Mouse (Mus musculus) forebrain, embryonic 15.5 days (tissue): ENCODE data around the gene Prss2. TPM values are rescaled to one million over a fixed set of nuclear protein-coding genes. Genes with fewer than 3 reads are reported as not detected.
"Not testable (repeated sequence)": the region's sequence is repeated elsewhere in the genome, so short reads cannot be mapped to it uniquely, and the experiment has no call there.

Experiments
- ATAC-seq: fragments of 200-750 bp; cut with Nextera tagmentation; replicated peaks from 2 replicates; pipeline ENCODE4 v1.8.0; 2017; ENCODE audit warnings: mild to moderate bottlenecking, moderate TSS enrichment, moderate library complexity
- H3K27ac ChIP-seq: fragments of 300-500 bp; sonication (generic); replicated peaks from 2 replicates; pipeline ENCODE4 v1.5.1; 2015; ENCODE audit warnings: mild to moderate bottlenecking, inconsistent platforms
- H3K27me3 ChIP-seq: fragments of 300-500 bp; sonication (generic); 2 replicates; pipeline ENCODE4 v1.6.1; 2015; ENCODE audit warnings: inconsistent platforms
- H3K36me3 ChIP-seq: fragments of 300-500 bp; sonication (generic); 2 replicates; pipeline ENCODE4 v1.6.1; 2015; ENCODE audit warnings: mild to moderate bottlenecking, inconsistent platforms
- H3K4me1 ChIP-seq: fragments of 300-500 bp; sonication (generic); 2 replicates; pipeline ENCODE4 v1.6.1; 2015; ENCODE audit warnings: inconsistent platforms
- H3K4me2 ChIP-seq: fragments of 300-500 bp; sonication (generic); replicated peaks from 2 replicates; pipeline ENCODE4 v1.6.1; 2015; ENCODE audit warnings: mild to moderate bottlenecking, inconsistent platforms
- H3K4me3 ChIP-seq: fragments of 300-500 bp; sonication (generic); 2 replicates; pipeline ENCODE4 v1.5.1; 2015; ENCODE audit warnings: mild to moderate bottlenecking, inconsistent platforms
- H3K9ac ChIP-seq: fragments of 300-500 bp; sonication (generic); replicated peaks from 2 replicates; pipeline ENCODE4 v1.6.1; 2015; ENCODE audit warnings: mild to moderate bottlenecking, inconsistent platforms
- H3K9me3 ChIP-seq: fragments of 300-500 bp; sonication (generic); 2 replicates; pipeline ENCODE4 v1.6.1; 2016; ENCODE audit warnings: inconsistent platforms
- WGBS: fragments of 180-500 bp; shearing (Covaris S2); methylation state at CpG from one replicate; pipeline ENCODE4 v1.1.7; 2015; ENCODE audit warnings: mixed read lengths; 5-methylcytosine and 5-hydroxymethylcytosine counted together
- polyA plus RNA-seq: library from polyadenylated mRNA; unstranded; fragments of >200 nt; fragmentation: Nextera tagmentation; extraction: Ambion mirVana; gene quantifications from 2 replicates; pipeline ENCODE4 v1.2.1, GENCODE M21; 2015

The Prss2 gene
- not detected in 2 replicates for polyA plus RNA-seq

GRCm38 (mm10) chr6:41521487-41521886 lies at the start of gene Prss2:
Gene Prss2 (plus strand): TSS chr6:41521787.
- Histone ChIP-seq H3K4me3 (no peak within 1 kb of the TSS), H3K27ac (no peak within 1 kb of the TSS), H3K4me2 (no peak within 1 kb of the TSS), H3K27me3 (no peaks in the 10 kb centered on the region), H3K4me1 (no peaks in the 10 kb centered on the region), H3K9ac (no peak within 1 kb of the TSS), H3K9me3 (no peaks in the 10 kb centered on the region), H3K36me3 (no peaks in the 10 kb centered on the region)
- ATAC-seq, result no peak
- WGBS, result 85% methylated on average over 1 of the region's 1 CpGs

GRCm38 (mm10) chr6:41499374-41499773 lies 22.2 kb upstream of the Prss2 start:
- Histone ChIP-seq H3K27me3 (no peaks in the 10 kb centered on the region), H3K9ac (no peak overlapping the region), H3K9me3 (no peaks in the 10 kb centered on the region), H3K4me1 (no peaks in the 10 kb centered on the region), H3K27ac (no peak overlapping the region), H3K4me2 (no peak overlapping the region), H3K36me3 (no peaks in the 10 kb centered on the region), H3K4me3 (no peak overlapping the region)
- WGBS, result 88% methylated on average over 3 of the region's 3 CpGs
- ATAC-seq, result no peak

DNA sequence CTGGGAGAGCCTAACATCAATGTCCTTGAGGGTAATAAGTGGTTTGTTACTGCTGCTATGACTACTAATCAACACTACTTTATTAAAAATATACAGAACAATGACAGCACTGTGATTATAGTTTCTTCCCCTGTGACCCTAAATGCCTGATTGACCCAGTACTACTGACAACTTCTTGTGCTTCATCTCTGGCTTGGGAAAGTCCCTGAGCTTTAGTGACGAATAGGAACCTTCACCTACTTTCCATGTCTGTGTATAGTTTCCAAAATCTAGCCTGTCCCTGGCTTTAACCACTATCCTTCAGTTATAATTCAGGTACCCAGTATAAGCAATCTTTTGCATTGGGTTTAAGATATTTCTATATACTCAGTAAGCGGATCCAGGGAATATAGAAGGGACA lies 16.7 kb upstream of the Prss2 start:
- Histone ChIP-seq H3K9me3 (no peaks in the 10 kb centered on the region), H3K9ac (no peak overlapping the region), H3K4me2 (no peak overlapping the region), H3K27me3 (no peaks in the 10 kb centered on the region), H3K36me3 (no peaks in the 10 kb centered on the region), H3K27ac (no peak overlapping the region), H3K4me3 (no peak overlapping the region), H3K4me1 (no peaks in the 10 kb centered on the region)
- ATAC-seq, result no peak
- 87% methylated on average over 2 of the region's 2 CpGs for WGBS

GRCm38 (mm10) chr6:41505323-41505722 lies 16.3 kb upstream of the Prss2 start:
- no peaks in the 10 kb centered on the region for H3K36me3 ChIP-seq
- no peak overlapping the region for H3K9ac ChIP-seq
- H3K9me3 ChIP-seq, result no peaks in the 10 kb centered on the region
- 79% methylated on average over 6 of the region's 6 CpGs for WGBS
- no peak for ATAC-seq
- no peak overlapping the region for H3K27ac ChIP-seq
- no peak overlapping the region for H3K4me3 ChIP-seq
- no peaks in the 10 kb centered on the region for H3K27me3 ChIP-seq
- no peak overlapping the region for H3K4me2 ChIP-seq
- no peaks in the 10 kb centered on the region for H3K4me1 ChIP-seq

- Histone ChIP-seq H3K27ac (no peak overlapping the region), H3K36me3 (no peaks in the 10 kb centered on the region), H3K4me1 (no peaks in the 10 kb centered on the region), H3K4me3 (no peak overlapping the region), H3K4me2 (no peak overlapping the region), H3K27me3 (no peaks in the 10 kb centered on the region), H3K9ac (no peak overlapping the region), H3K9me3 (no peaks in the 10 kb centered on the region)
- WGBS, result 81% methylated on average over 6 of the region's 6 CpGs
- no peak for ATAC-seq
These were observed 3.5 kb upstream of the Prss2 start for GRCm38 (mm10) chr6:41518017-41518524.

DNA sequence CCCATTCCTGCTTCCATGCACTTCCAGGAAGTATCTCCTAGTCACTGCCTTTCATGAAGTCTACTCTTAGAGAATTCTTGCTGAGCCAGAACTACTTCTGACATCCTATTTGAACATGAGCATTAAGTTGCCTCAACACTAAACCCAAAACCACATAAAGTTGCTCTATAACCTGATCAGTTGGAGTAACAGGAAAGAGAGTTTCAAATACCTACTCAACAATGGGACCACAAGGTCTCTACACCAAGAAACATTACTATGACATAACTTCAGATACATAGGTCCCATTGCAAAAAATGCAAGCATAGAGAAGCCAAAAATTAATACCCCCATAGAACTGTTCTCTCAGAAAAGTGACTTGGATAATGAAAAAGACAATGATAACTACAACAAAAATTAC lies 4.9 kb downstream of the Prss2 start:
- Histone ChIP-seq H3K4me2 (no peak overlapping the region), H3K27me3 (no peaks in the 10 kb centered on the region), H3K4me3 (no peak overlapping the region), H3K27ac (no peak overlapping the region), H3K9me3 (no peaks in the 10 kb centered on the region), H3K4me1 (no peaks in the 10 kb centered on the region), H3K36me3 (no peaks in the 10 kb centered on the region), H3K9ac (no peak overlapping the region)
- no peak for ATAC-seq

GRCm38 (mm10) chr6:41527402-41527801 lies 5.8 kb downstream of the Prss2 start:
- no peak overlapping the region for H3K9ac ChIP-seq
- 94% methylated on average over 1 of the region's 1 CpGs for WGBS
- ATAC-seq, result no peak
- H3K27me3 ChIP-seq, result no peaks in the 10 kb centered on the region
- no peaks in the 10 kb centered on the region for H3K36me3 ChIP-seq
- no peak overlapping the region for H3K4me2 ChIP-seq
- H3K4me3 ChIP-seq, result no peak overlapping the region
- H3K4me1 ChIP-seq, result no peaks in the 10 kb centered on the region
- H3K27ac ChIP-seq, result no peak overlapping the region
- no peaks in the 10 kb centered on the region for H3K9me3 ChIP-seq

DNA sequence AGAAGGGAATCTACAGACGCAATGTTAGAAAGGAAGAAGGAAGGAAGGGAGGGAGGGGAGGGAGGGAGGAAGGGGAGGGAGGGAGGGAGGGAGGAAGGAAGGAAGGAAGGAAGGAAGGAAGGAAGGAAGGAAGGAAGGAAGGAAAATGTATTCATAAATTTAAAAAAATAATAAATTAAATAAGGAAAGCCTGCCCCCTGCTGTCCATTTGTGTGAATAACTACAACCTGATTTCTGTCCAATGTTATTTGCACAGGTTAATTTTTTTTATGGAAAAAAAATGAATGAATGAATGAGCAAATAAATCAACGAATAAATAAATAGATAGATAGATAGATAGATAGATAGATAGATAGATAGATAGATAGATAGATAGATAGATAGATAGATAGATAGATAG lies 8.4 kb downstream of the Prss2 start:
- H3K4me1 ChIP-seq, H3K4me3 ChIP-seq, H3K4me2 ChIP-seq, H3K27me3 ChIP-seq, H3K36me3 ChIP-seq, H3K27ac ChIP-seq, H3K9me3 ChIP-seq, H3K9ac ChIP-seq, ATAC-seq: not testable (repeated sequence)
- 9% methylated on average over 1 of the region's 2 CpGs for WGBS

GRCm38 (mm10) chr6:41532181-41532580 lies 10.6 kb downstream of the Prss2 start:
- Histone ChIP-seq H3K36me3 (no peaks in the 10 kb centered on the region), H3K9ac (no peak overlapping the region), H3K4me2 (no peak overlapping the region), H3K27me3 (no peaks in the 10 kb centered on the region), H3K9me3 (no peaks in the 10 kb centered on the region), H3K27ac (no peak overlapping the region), H3K4me1 (no peaks in the 10 kb centered on the region), H3K4me3 (no peak overlapping the region)
- 82% methylated on average over 4 of the region's 4 CpGs for WGBS
- ATAC-seq, result no peak

- H3K9me3 ChIP-seq, result no peaks in the 10 kb centered on the region
- no peak for ATAC-seq
- no peaks in the 10 kb centered on the region for H3K36me3 ChIP-seq
- no peak overlapping the region for H3K4me3 ChIP-seq
- no peak overlapping the region for H3K9ac ChIP-seq
- no peaks in the 10 kb centered on the region for H3K4me1 ChIP-seq
- no peaks in the 10 kb centered on the region for H3K27me3 ChIP-seq
- H3K4me2 ChIP-seq, result no peak overlapping the region
- H3K27ac ChIP-seq, result no peak overlapping the region
- 87% methylated on average over 8 of the region's 8 CpGs for WGBS
These were observed 11.2 kb downstream of the Prss2 start for GRCm38 (mm10) chr6:41532687-41533284.

GRCm38 (mm10) chr6:41537376-41537775 lies 15.8 kb downstream of the Prss2 start:
- no peak overlapping the region for H3K27ac ChIP-seq
- H3K9ac ChIP-seq, result no peak overlapping the region
- no peaks in the 10 kb centered on the region for H3K9me3 ChIP-seq
- no peak for ATAC-seq
- no peaks in the 10 kb centered on the region for H3K36me3 ChIP-seq
- H3K27me3 ChIP-seq, result no peaks in the 10 kb centered on the region
- WGBS, result 93% methylated on average over 1 of the region's 1 CpGs
- H3K4me3 ChIP-seq, result no peak overlapping the region
- no peak overlapping the region for H3K4me2 ChIP-seq
- no peaks in the 10 kb centered on the region for H3K4me1 ChIP-seq

DNA sequence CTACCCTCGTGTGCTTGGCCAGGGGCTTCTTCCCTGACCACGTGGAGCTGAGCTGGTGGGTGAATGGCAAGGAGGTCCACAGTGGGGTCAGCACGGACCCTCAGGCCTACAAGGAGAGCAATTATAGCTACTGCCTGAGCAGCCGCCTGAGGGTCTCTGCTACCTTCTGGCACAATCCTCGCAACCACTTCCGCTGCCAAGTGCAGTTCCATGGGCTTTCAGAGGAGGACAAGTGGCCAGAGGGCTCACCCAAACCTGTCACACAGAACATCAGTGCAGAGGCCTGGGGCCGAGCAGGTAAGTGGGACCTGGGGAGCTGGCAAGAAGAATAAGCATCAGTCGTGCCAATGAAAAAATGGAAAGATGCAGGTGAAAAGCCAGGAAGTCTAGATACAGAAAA lies 16.7 kb downstream of the Prss2 start:
- not testable (repeated sequence) for H3K9me3 ChIP-seq, H3K4me2 ChIP-seq, H3K4me3 ChIP-seq, H3K27me3 ChIP-seq, H3K36me3 ChIP-seq, H3K27ac ChIP-seq, ATAC-seq, H3K9ac ChIP-seq, H3K4me1 ChIP-seq
- 88% methylated on average over 7 of the region's 8 CpGs for WGBS

GRCm38 (mm10) chr6:41540746-41541145 lies 19.2 kb downstream of the Prss2 start:
- Histone ChIP-seq H3K4me3 (no peak overlapping the region), H3K9ac (no peak overlapping the region), H3K9me3 (no peaks in the 10 kb centered on the region), H3K4me2 (no peak overlapping the region), H3K27ac (no peak overlapping the region), H3K4me1 (peaks cover 15% of the 10 kb centered on the region), H3K36me3 (no peaks in the 10 kb centered on the region), H3K27me3 (no peaks in the 10 kb centered on the region)
- ATAC-seq, result no peak
